Mouse (Mus musculus) heart, embryonic 15.5 days (tissue): Measurements from ENCODE around the gene Moxd1. TPM values are rescaled to one million over a fixed set of nuclear protein-coding genes. Genes with fewer than 3 reads are reported as not detected.
"Not testable (repeated sequence)": the region's sequence is repeated elsewhere in the genome, so short reads cannot be mapped to it uniquely, and the experiment has no call there.

Experiments
- ATAC-seq: fragments of 200-750 bp; cut with Nextera tagmentation; replicated peaks from 2 replicates; pipeline ENCODE4 v1.8.0; 2017; ENCODE audit warnings: low read depth, moderate TSS enrichment; ENCODE audit not compliant: insufficient number of reproducible peaks, insufficient read depth, low FRiP score
- H3K27ac ChIP-seq: fragments of 300-500 bp; sonication (generic); 2 replicates; pipeline ENCODE4 v1.5.1; 2015; ENCODE audit warnings: mild to moderate bottlenecking, inconsistent platforms
- H3K27me3 ChIP-seq: fragments of 300-500 bp; sonication (generic); 2 replicates; pipeline ENCODE4 v1.6.1; 2015; ENCODE audit warnings: inconsistent platforms
- H3K36me3 ChIP-seq: fragments of 300-500 bp; sonication (generic); 2 replicates; pipeline ENCODE4 v1.6.1; 2015; ENCODE audit warnings: mild to moderate bottlenecking, inconsistent platforms
- H3K4me1 ChIP-seq: fragments of 300-500 bp; sonication (generic); replicated peaks from 2 replicates; pipeline ENCODE4 v1.6.1; 2015; ENCODE audit warnings: inconsistent platforms
- H3K4me2 ChIP-seq: fragments of 300-500 bp; sonication (generic); 2 replicates; pipeline ENCODE4 v1.6.1; 2015; ENCODE audit warnings: inconsistent platforms, mild to moderate bottlenecking, moderate library complexity
- H3K4me3 ChIP-seq: fragments of 300-500 bp; sonication (generic); 2 replicates; pipeline ENCODE4 v1.5.1; 2015; ENCODE audit warnings: mild to moderate bottlenecking, inconsistent platforms
- H3K9ac ChIP-seq: fragments of 300-500 bp; sonication (generic); 2 replicates; pipeline ENCODE4 v1.6.1; 2015; ENCODE audit warnings: mild to moderate bottlenecking, inconsistent platforms
- H3K9me3 ChIP-seq: fragments of 300-500 bp; sonication (generic); replicated peaks from 2 replicates; pipeline ENCODE4 v1.6.1; 2016; ENCODE audit warnings: inconsistent platforms
- WGBS: fragments of 180-500 bp; shearing (Covaris S2); methylation state at CpG from one replicate; pipeline ENCODE4 v1.1.7; 2015; ENCODE audit warnings: mixed read lengths; 5-methylcytosine and 5-hydroxymethylcytosine counted together
- polyA plus RNA-seq: library from polyadenylated mRNA; unstranded; fragments of >200 nt; fragmentation: Nextera tagmentation; extraction: Ambion mirVana; gene quantifications from 2 replicates; pipeline ENCODE4 v1.2.1, GENCODE M21; 2015

Gene Moxd1
- polyA plus RNA-seq, 1 experiment from 2014 or later, result 11.4 TPM

DNA sequence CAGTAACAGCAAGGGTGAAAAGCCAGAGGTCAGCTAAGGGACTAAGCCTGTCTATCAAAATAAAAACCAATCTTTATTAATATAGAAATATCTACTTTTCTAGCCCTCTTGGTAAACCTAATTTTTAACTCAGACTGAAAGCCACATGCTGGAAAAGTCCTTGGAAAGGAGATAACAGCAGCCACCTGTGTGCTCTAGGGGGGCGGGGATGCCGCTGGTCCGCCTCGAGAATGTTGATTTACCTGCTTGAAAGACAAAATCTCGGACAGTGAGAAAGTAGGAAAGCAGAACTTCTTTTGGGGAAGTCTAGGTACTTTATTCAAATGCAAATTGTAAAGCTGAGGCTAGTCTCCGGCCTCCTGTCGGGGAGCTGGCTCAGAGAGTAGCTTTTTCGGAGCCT lies 103.9 kb downstream of the Moxd1 start:
- H3K9me3 ChIP-seq, H3K27me3 ChIP-seq, H3K27ac ChIP-seq, H3K36me3 ChIP-seq, ATAC-seq, H3K4me3 ChIP-seq, H3K9ac ChIP-seq, H3K4me1 ChIP-seq, H3K4me2 ChIP-seq: not testable (repeated sequence)
- 73% methylated on average over 8 of the region's 8 CpGs for WGBS

- no peaks in the 10 kb centered on the region for H3K27me3 ChIP-seq
- H3K36me3 ChIP-seq, result no peaks in the 10 kb centered on the region
- H3K4me2 ChIP-seq, result no peak overlapping the region
- ATAC-seq, result no peak
- no peaks in the 10 kb centered on the region for H3K4me1 ChIP-seq
- no peak overlapping the region for H3K27ac ChIP-seq
- H3K4me3 ChIP-seq, result no peak overlapping the region
- 56% methylated on average over 3 of the region's 3 CpGs for WGBS
- no peaks in the 10 kb centered on the region for H3K9me3 ChIP-seq
- no peak overlapping the region for H3K9ac ChIP-seq
Measured at GRCm38 (mm10) chr10:24332799-24333198, 109.5 kb downstream of the Moxd1 start.

- H3K27me3 ChIP-seq, result no peaks in the 10 kb centered on the region
- no peak overlapping the region for H3K4me3 ChIP-seq
- no peak for ATAC-seq
- no peaks in the 10 kb centered on the region for H3K36me3 ChIP-seq
- no peak overlapping the region for H3K9ac ChIP-seq
- no peak overlapping the region for H3K27ac ChIP-seq
- WGBS, result 75% methylated on average over 10 of the region's 10 CpGs
- H3K4me2 ChIP-seq, result no peak overlapping the region
- no peaks in the 10 kb centered on the region for H3K4me1 ChIP-seq
- no peaks in the 10 kb centered on the region for H3K9me3 ChIP-seq
Measured at GRCm38 (mm10) chr10:24339593-24340143, 116.4 kb downstream of the Moxd1 start.

GRCm38 (mm10) chr10:24340551-24341213 lies 117.4 kb downstream of the Moxd1 start:
- Histone ChIP-seq H3K27ac (no peak overlapping the region), H3K9ac (no peak overlapping the region), H3K9me3 (no peaks in the 10 kb centered on the region), H3K4me3 (no peak overlapping the region), H3K27me3 (no peaks in the 10 kb centered on the region), H3K36me3 (no peaks in the 10 kb centered on the region), H3K4me2 (no peak overlapping the region), H3K4me1 (no peaks in the 10 kb centered on the region)
- WGBS, result 68% methylated on average over 1 of the region's 1 CpGs
- no peak for ATAC-seq

GRCm38 (mm10) chr10:24341214-24341589 lies 117.9 kb downstream of the Moxd1 start:
- WGBS, result 66% methylated on average over 6 of the region's 6 CpGs
- Histone ChIP-seq H3K4me2 (no peak overlapping the region), H3K9me3 (no peaks in the 10 kb centered on the region), H3K36me3 (no peaks in the 10 kb centered on the region), H3K27me3 (no peaks in the 10 kb centered on the region), H3K27ac (no peak overlapping the region), H3K9ac (no peak overlapping the region), H3K4me3 (no peak overlapping the region), H3K4me1 (no peaks in the 10 kb centered on the region)
- no peak for ATAC-seq

GRCm38 (mm10) chr10:24343068-24343467 lies 119.8 kb downstream of the Moxd1 start:
- no peaks in the 10 kb centered on the region for H3K9me3 ChIP-seq
- no peak overlapping the region for H3K4me2 ChIP-seq
- H3K4me1 ChIP-seq, result no peaks in the 10 kb centered on the region
- H3K4me3 ChIP-seq, result no peak overlapping the region
- no peak overlapping the region for H3K27ac ChIP-seq
- H3K27me3 ChIP-seq, result no peaks in the 10 kb centered on the region
- 46% methylated on average over 4 of the region's 4 CpGs for WGBS
- no peak for ATAC-seq
- H3K36me3 ChIP-seq, result no peaks in the 10 kb centered on the region
- no peak overlapping the region for H3K9ac ChIP-seq

Other genes starting within 250 kb of the Moxd1 start
- not detected in 2 replicates for gene Taar6, start 237.9 kb upstream of the Moxd1 start, polyA plus RNA-seq
- gene Taar7a, start 230.0 kb upstream of the Moxd1 start, polyA plus RNA-seq, result not detected in 2 replicates
- not detected in 2 replicates for gene Taar7b, start 223.6 kb upstream of the Moxd1 start, polyA plus RNA-seq
- gene Taar7d, start 196.3 kb upstream of the Moxd1 start, polyA plus RNA-seq, result not detected in 2 replicates
- gene Taar7e, start 185.9 kb upstream of the Moxd1 start, polyA plus RNA-seq, result not detected in 2 replicates
- gene Taar7f, start 174.0 kb upstream of the Moxd1 start, polyA plus RNA-seq, result not detected in 2 replicates
- gene Taar8a, start 147.0 kb upstream of the Moxd1 start, polyA plus RNA-seq, result not detected in 2 replicates
- gene Taar8b, start 131.2 kb upstream of the Moxd1 start, polyA plus RNA-seq, result not detected in 2 replicates
- not detected in 2 replicates for gene Taar8c, start 121.6 kb upstream of the Moxd1 start, polyA plus RNA-seq
- gene Taar9, start 114.0 kb upstream of the Moxd1 start, polyA plus RNA-seq, result not detected in 2 replicates
- gene Stx7, start 74.2 kb upstream of the Moxd1 start, polyA plus RNA-seq, result 68.4 and 74.8 TPM in 2 replicates